Mouse (Mus musculus) intestine, embryonic 15.5 days (tissue): Measurements from ENCODE around the gene Fasn. TPM values are rescaled to one million over a fixed set of nuclear protein-coding genes. Genes with fewer than 3 reads are reported as not detected.
A peak's percentile ranks its signal among the peaks of the same experiment; 100 is the strongest.

Source experiments
- ATAC-seq: fragments of 200-750 bp; cut with Nextera tagmentation; 2 replicates; pipeline ENCODE4 v1.8.0; 2017; ENCODE audit warnings: moderate TSS enrichment, moderate library complexity
- H3K27ac ChIP-seq: fragments of 300-500 bp; sonication (generic); 2 replicates; pipeline ENCODE4 v1.5.1; 2015; ENCODE audit warnings: mild to moderate bottlenecking, inconsistent platforms
- H3K27me3 ChIP-seq: fragments of 300-500 bp; sonication (generic); replicated peaks from 2 replicates; pipeline ENCODE4 v1.6.1; 2015; ENCODE audit warnings: inconsistent platforms
- H3K36me3 ChIP-seq: fragments of 300-500 bp; sonication (generic); 2 replicates; pipeline ENCODE4 v1.6.1; 2015; ENCODE audit warnings: inconsistent platforms
- H3K4me1 ChIP-seq: fragments of 300-500 bp; sonication (generic); replicated peaks from 2 replicates; pipeline ENCODE4 v1.6.1; 2015; ENCODE audit warnings: inconsistent platforms
- H3K4me2 ChIP-seq: fragments of 300-500 bp; sonication (generic); replicated peaks from 2 replicates; pipeline ENCODE4 v1.6.1; 2015; ENCODE audit warnings: mild to moderate bottlenecking, inconsistent platforms
- H3K4me3 ChIP-seq: fragments of 300-500 bp; sonication (generic); replicated peaks from 2 replicates; pipeline ENCODE4 v1.5.1; 2015; ENCODE audit warnings: inconsistent platforms
- H3K9ac ChIP-seq: fragments of 300-500 bp; sonication (generic); 2 replicates; pipeline ENCODE4 v1.6.1; 2015; ENCODE audit warnings: inconsistent platforms
- H3K9me3 ChIP-seq: fragments of 300-500 bp; sonication (generic); 2 replicates; pipeline ENCODE4 v1.6.1; 2016; ENCODE audit warnings: inconsistent platforms
- WGBS: fragments of 180-500 bp; shearing (Covaris S2); methylation state at CpG from one replicate; pipeline ENCODE4 v1.1.7; 2015; 5-methylcytosine and 5-hydroxymethylcytosine counted together
- polyA plus RNA-seq: library from polyadenylated mRNA; unstranded; fragments of >200 nt; fragmentation: Nextera tagmentation; extraction: Ambion mirVana; gene quantifications from 2 replicates; pipeline ENCODE4 v1.2.1, GENCODE M21; 2015

Gene Fasn
- polyA plus RNA-seq, 1 experiment from 2014 or later, result 48.8 TPM

GRCm38 (mm10) chr11:120824787-120825288, 491 bp upstream of the Fasn start:
- H3K27me3 ChIP-seq, result no peaks in the 10 kb centered on the region
- H3K4me1 ChIP-seq, result peaks cover 35% of the 10 kb centered on the region
- WGBS, result under 1% methylated on average over 21 of the region's 21 CpGs
- peaks cover 18% of the 10 kb centered on the region for H3K36me3 ChIP-seq
- H3K4me2 ChIP-seq, result peak overlapping the region; percentile 83
- H3K9me3 ChIP-seq, result no peaks in the 10 kb centered on the region
- H3K9ac ChIP-seq, result peak overlapping the region; percentile 64
- ATAC-seq, result 0 out of 2 replicates have a peak, but pooled peaks have one; percentile 2
- peak overlapping the region; percentile 92 for H3K4me3 ChIP-seq
- peak overlapping the region; percentile 95 for H3K27ac ChIP-seq

- under 1% methylated on average over 40 of the region's 40 CpGs for WGBS
- H3K4me2 ChIP-seq, result peak overlapping the region; percentile 83
- peaks cover 35% of the 10 kb centered on the region for H3K4me1 ChIP-seq
- no peaks in the 10 kb centered on the region for H3K9me3 ChIP-seq
- no peaks in the 10 kb centered on the region for H3K27me3 ChIP-seq
- peak; percentile 64 for ATAC-seq
- peaks cover 31% of the 10 kb centered on the region for H3K36me3 ChIP-seq
- peak overlapping the region; percentile 92 for H3K4me3 ChIP-seq
- H3K27ac ChIP-seq, result peak overlapping the region; percentile 95
- peak overlapping the region; percentile 98 for H3K9ac ChIP-seq
Measured at GRCm38 (mm10) chr11:120823551-120823947, 798 bp downstream of the Fasn start.

- H3K9ac ChIP-seq, result peak overlapping the region; percentile 98
- no peaks in the 10 kb centered on the region for H3K27me3 ChIP-seq
- peak overlapping the region; percentile 92 for H3K4me3 ChIP-seq
- peak overlapping the region; percentile 95 for H3K27ac ChIP-seq
- H3K4me1 ChIP-seq, result peaks cover 35% of the 10 kb centered on the region
- H3K4me2 ChIP-seq, result peak overlapping the region; percentile 83
- ATAC-seq, result no peak
- H3K9me3 ChIP-seq, result no peaks in the 10 kb centered on the region
- H3K36me3 ChIP-seq, result peaks cover 37% of the 10 kb centered on the region
- WGBS, result under 1% methylated on average over 14 of the region's 14 CpGs
Measured at GRCm38 (mm10) chr11:120822831-120823550, 1.4 kb downstream of the Fasn start.

GRCm38 (mm10) chr11:120822321-120822720, 2.0 kb downstream of the Fasn start:
- peak overlapping the region; percentile 92 for H3K4me3 ChIP-seq
- H3K4me1 ChIP-seq, result peaks cover 35% of the 10 kb centered on the region
- H3K4me2 ChIP-seq, result peak overlapping the region; percentile 83
- H3K9ac ChIP-seq, result peak overlapping the region; percentile 98
- peaks cover 44% of the 10 kb centered on the region for H3K36me3 ChIP-seq
- H3K27ac ChIP-seq, result 0 out of 2 replicates have a peak overlapping the region, but pooled peaks have one; percentile 4
- no peak for ATAC-seq
- WGBS, result 31% methylated on average over 4 of the region's 4 CpGs
- no peaks in the 10 kb centered on the region for H3K9me3 ChIP-seq
- no peaks in the 10 kb centered on the region for H3K27me3 ChIP-seq

- no peak for ATAC-seq
- H3K9me3 ChIP-seq, result no peaks in the 10 kb centered on the region
- peak overlapping the region; percentile 83 for H3K4me2 ChIP-seq
- H3K36me3 ChIP-seq, result peaks cover 54% of the 10 kb centered on the region
- no peak overlapping the region for H3K27ac ChIP-seq
- peaks cover 35% of the 10 kb centered on the region for H3K4me1 ChIP-seq
- H3K27me3 ChIP-seq, result no peaks in the 10 kb centered on the region
- H3K9ac ChIP-seq, result peak overlapping the region; percentile 98; the same call in 1 of the 2 replicates
- WGBS, result 65% methylated on average over 14 of the region's 14 CpGs
- H3K4me3 ChIP-seq, result peak overlapping the region; percentile 92
Measured at GRCm38 (mm10) chr11:120821076-120821922, 3.0 kb downstream of the Fasn start.

- H3K9ac ChIP-seq, result no peak overlapping the region
- peaks cover 30% of the 10 kb centered on the region for H3K4me1 ChIP-seq
- WGBS, result 90% methylated on average over 14 of the region's 14 CpGs
- H3K9me3 ChIP-seq, result no peaks in the 10 kb centered on the region
- 0 out of 2 replicates have a peak overlapping the region, but pooled peaks have one; percentile 83 for H3K4me2 ChIP-seq
- H3K27ac ChIP-seq, result no peak overlapping the region
- H3K36me3 ChIP-seq, result peaks cover 61% of the 10 kb centered on the region
- no peak overlapping the region for H3K4me3 ChIP-seq
- ATAC-seq, result no peak
- H3K27me3 ChIP-seq, result no peaks in the 10 kb centered on the region
Measured at GRCm38 (mm10) chr11:120820546-120820945, 3.8 kb downstream of the Fasn start.

GRCm38 (mm10) chr11:120819556-120819955, 4.8 kb downstream of the Fasn start:
- Histone ChIP-seq H3K4me2 (no peak overlapping the region), H3K27me3 (no peaks in the 10 kb centered on the region), H3K9me3 (no peaks in the 10 kb centered on the region), H3K4me1 (peaks cover 23% of the 10 kb centered on the region), H3K36me3 (peaks cover 71% of the 10 kb centered on the region), H3K27ac (no peak overlapping the region), H3K9ac (no peak overlapping the region), H3K4me3 (no peak overlapping the region)
- WGBS, result 92% methylated on average over 6 of the region's 6 CpGs
- ATAC-seq, result no peak

- H3K4me2 ChIP-seq, result no peak overlapping the region
- peaks cover 23% of the 10 kb centered on the region for H3K4me1 ChIP-seq
- no peak overlapping the region for H3K27ac ChIP-seq
- H3K27me3 ChIP-seq, result no peaks in the 10 kb centered on the region
- no peak overlapping the region for H3K9ac ChIP-seq
- H3K36me3 ChIP-seq, result peaks cover 84% of the 10 kb centered on the region
- no peaks in the 10 kb centered on the region for H3K9me3 ChIP-seq
- WGBS, result 97% methylated on average over 13 of the region's 13 CpGs
- ATAC-seq, result no peak
- no peak overlapping the region for H3K4me3 ChIP-seq
Measured at GRCm38 (mm10) chr11:120818251-120818650, 6.1 kb downstream of the Fasn start.

- H3K4me1 ChIP-seq, result peaks cover 17% of the 10 kb centered on the region
- no peak overlapping the region for H3K27ac ChIP-seq
- H3K36me3 ChIP-seq, result peaks cover 93% of the 10 kb centered on the region
- H3K4me2 ChIP-seq, result no peak overlapping the region
- ATAC-seq, result no peak
- no peak overlapping the region for H3K9ac ChIP-seq
- no peaks in the 10 kb centered on the region for H3K9me3 ChIP-seq
- no peak overlapping the region for H3K4me3 ChIP-seq
- WGBS, result 87% methylated on average over 6 of the region's 6 CpGs
- no peaks in the 10 kb centered on the region for H3K27me3 ChIP-seq
Measured at GRCm38 (mm10) chr11:120817358-120817757, 7.0 kb downstream of the Fasn start.

- H3K9ac ChIP-seq, result no peak overlapping the region
- peaks cover 99% of the 10 kb centered on the region for H3K36me3 ChIP-seq
- ATAC-seq, result no peak
- no peak overlapping the region for H3K27ac ChIP-seq
- no peaks in the 10 kb centered on the region for H3K4me1 ChIP-seq
- no peaks in the 10 kb centered on the region for H3K9me3 ChIP-seq
- no peak overlapping the region for H3K4me3 ChIP-seq
- H3K4me2 ChIP-seq, result no peak overlapping the region
- no peaks in the 10 kb centered on the region for H3K27me3 ChIP-seq
- 95% methylated on average over 16 of the region's 16 CpGs for WGBS
Measured at GRCm38 (mm10) chr11:120812068-120812467, 12.3 kb downstream of the Fasn start.

GRCm38 (mm10) chr11:120808010-120808409, 16.3 kb downstream of the Fasn start:
- Histone ChIP-seq H3K4me3 (no peak overlapping the region), H3K4me2 (no peak overlapping the region), H3K9me3 (no peaks in the 10 kb centered on the region), H3K9ac (no peak overlapping the region), H3K27me3 (no peaks in the 10 kb centered on the region), H3K36me3 (peaks cover 66% of the 10 kb centered on the region), H3K4me1 (no peaks in the 10 kb centered on the region; the same call in 1 of the 2 replicates), H3K27ac (no peak overlapping the region)
- WGBS, result 89% methylated on average over 12 of the region's 12 CpGs
- no peak for ATAC-seq
